Mouse (Mus musculus) CD4-positive naive resting alpha-beta T cell, adult 76 days (primary cell): ENCODE results near the gene Arl5a. TPM values are rescaled to one million over a fixed set of nuclear protein-coding genes. Genes with fewer than 3 reads are reported as not detected.

Experiments used
- total RNA-seq: library from RNA; stranded (reverse); gene quantifications from one replicate; pipeline ENCODE4 v1.2.4, GENCODE M21; 2023

The Arl5a gene
- 28.3 TPM for total RNA-seq

DNA sequence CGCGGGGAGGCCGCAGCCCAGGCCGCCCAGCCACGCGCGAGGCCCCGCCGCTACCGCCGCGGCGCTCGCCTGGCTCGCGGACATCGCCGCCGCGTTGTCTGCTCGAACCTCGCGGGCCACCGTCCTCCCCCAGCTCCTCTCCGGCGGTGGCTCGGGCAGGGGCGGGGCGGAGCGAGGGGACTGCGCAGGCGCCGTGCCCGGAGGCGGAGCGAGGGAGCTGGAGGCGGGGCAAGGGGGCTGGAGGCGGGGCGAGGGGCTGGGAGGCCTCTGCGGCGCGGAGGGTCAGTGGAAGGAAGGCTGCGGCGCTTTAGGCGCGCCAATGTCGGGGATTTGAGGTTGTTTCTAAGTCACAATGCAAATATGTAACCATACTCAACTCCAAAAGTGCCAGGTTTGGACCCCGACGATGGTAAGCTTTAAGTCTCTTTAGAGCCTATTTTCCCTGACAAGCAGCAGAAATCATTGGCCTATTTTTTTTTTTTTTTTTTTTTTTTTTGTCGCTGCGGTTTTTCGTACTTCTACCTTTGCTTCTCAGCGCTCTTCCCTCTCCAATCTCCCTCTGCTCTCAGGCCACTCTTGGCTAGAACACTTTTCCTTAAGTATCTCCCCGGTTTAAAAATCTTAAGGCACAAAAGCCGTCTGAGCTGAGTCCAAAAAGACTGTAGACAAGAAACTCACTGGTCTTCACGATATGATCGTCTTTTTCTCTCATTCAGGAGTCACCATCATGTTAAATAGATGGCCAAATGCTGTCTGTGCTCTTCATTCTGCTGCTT, at the start of gene Arl5a:
Gene Arl5a, minus strand, starts transcription at position 155 of the 776 bp plus-strand sequence.

DNA sequence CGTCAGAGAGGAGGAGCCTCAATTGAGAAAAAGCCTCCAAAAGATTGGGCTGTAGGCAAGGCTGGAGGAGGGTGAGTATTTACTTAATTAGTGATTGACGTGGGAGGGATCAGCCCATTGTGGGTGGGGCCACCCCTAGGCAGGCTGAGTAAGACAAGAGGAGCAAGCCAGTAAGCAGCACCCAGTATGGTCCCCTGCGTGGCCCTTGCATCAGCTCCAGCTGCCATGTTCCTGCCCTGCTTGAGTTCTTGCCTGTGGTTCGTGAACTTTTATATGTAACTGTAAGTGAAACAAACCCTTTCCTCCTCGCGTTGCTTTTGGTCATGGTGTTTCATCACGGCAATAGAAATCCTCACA, 46.3 kb downstream of the Arl5a start, which contains the start of gene Neb:
Gene Neb, minus strand, starts transcription at position 27 of the 357 bp plus-strand sequence.

Other genes with a start within 250 kb of the Arl5a start
- gene Neb, start 46.4 kb downstream of the Arl5a start, total RNA-seq = 2.9 TPM